Mouse (Mus musculus): ENCODE results near the gene C5ar1. TPM values are rescaled to one million over a fixed set of nuclear protein-coding genes. Genes with fewer than 3 reads are reported as not detected.
"Not testable (repeated sequence)": the region's sequence is repeated elsewhere in the genome, so short reads cannot be mapped to it uniquely, and the experiment has no call there.

C5ar1 gene
- total RNA-seq, 2 experiments from 2014 or later: 1.8 to 1.9 TPM

GRCm38 (mm10) chr7:16274922-16275890 lies 15.9 kb upstream of the C5ar1 start:
- no peak for DNase-seq

GRCm38 (mm10) chr7:16273766-16274140 lies 14.4 kb upstream of the C5ar1 start:
- DNase-seq: no peak

- DNase-seq: peak; percentile 87
Measured at GRCm38 (mm10) chr7:16273081-16273765, 13.9 kb upstream of the C5ar1 start, which contains the start of gene Inafm1. Gene Inafm1 (minus strand): TSS chr7:16273617.

- peak; percentile 75 for DNase-seq
Measured at GRCm38 (mm10) chr7:16272681-16273080, 13.3 kb upstream of the C5ar1 start.

GRCm38 (mm10) chr7:16271139-16271538 lies 11.8 kb upstream of the C5ar1 start:
- no peak for DNase-seq

- DNase-seq: not testable (repeated sequence)
Measured at GRCm38 (mm10) chr7:16266593-16266992, 7.3 kb upstream of the C5ar1 start.

GRCm38 (mm10) chr7:16265856-16266255 lies 6.5 kb upstream of the C5ar1 start:
- DNase-seq: no peak

- DNase-seq: no peak
Measured at GRCm38 (mm10) chr7:16263843-16264242, 4.5 kb upstream of the C5ar1 start.

GRCm38 (mm10) chr7:16263015-16263787 lies 3.9 kb upstream of the C5ar1 start:
- peak; percentile 85 for DNase-seq

GRCm38 (mm10) chr7:16261097-16261496 lies 1.8 kb upstream of the C5ar1 start:
- DNase-seq: no peak

GRCm38 (mm10) chr7:16257830-16258229 lies 1.5 kb downstream of the C5ar1 start:
- DNase-seq: no peak

GRCm38 (mm10) chr7:16255963-16256362 lies 3.4 kb downstream of the C5ar1 start:
- not testable (repeated sequence) for DNase-seq

GRCm38 (mm10) chr7:16254195-16254594 lies 5.1 kb downstream of the C5ar1 start:
- no peak for DNase-seq

- DNase-seq: no peak
Measured at GRCm38 (mm10) chr7:16250687-16251086, 8.7 kb downstream of the C5ar1 start.

GRCm38 (mm10) chr7:16245958-16246357 lies 13.4 kb downstream of the C5ar1 start:
- no peak for DNase-seq

GRCm38 (mm10) chr7:16244067-16244466 lies 15.3 kb downstream of the C5ar1 start, which contains the start of gene C5ar2:
Gene C5ar2 (minus strand): TSS chr7:16244154.
- no peak for DNase-seq

GRCm38 (mm10) chr7:16242198-16242597 lies 17.1 kb downstream of the C5ar1 start:
- DNase-seq: no peak

- no peak for DNase-seq
Measured at GRCm38 (mm10) chr7:16241787-16242186, 17.6 kb downstream of the C5ar1 start.

GRCm38 (mm10) chr7:16240978-16241303 lies 18.4 kb downstream of the C5ar1 start:
- no peak for DNase-seq

- no peak for DNase-seq
Measured at GRCm38 (mm10) chr7:16240281-16240977, 18.9 kb downstream of the C5ar1 start.

GRCm38 (mm10) chr7:16239554-16239997 lies 19.8 kb downstream of the C5ar1 start:
- peak; percentile 22 for DNase-seq

- no peak for DNase-seq
Measured at GRCm38 (mm10) chr7:16229869-16230268, 29.5 kb downstream of the C5ar1 start.

Data from heart, postnatal 4 days (tissue).